Mouse (Mus musculus) adrenal gland, postnatal 10 days (tissue): ENCODE data around the gene Kiz. TPM values are rescaled to one million over a fixed set of nuclear protein-coding genes. Genes with fewer than 3 reads are reported as not detected.

Source experiments
- DNase-seq: peaks from one replicate; pipeline ENCODE4 v3.0.0; 2021; ENCODE audit warnings: mixed read lengths
- long read RNA-seq, 2 experiments: library from polyadenylated mRNA; stranded (forward); transcript quantifications; one replicate each; pipeline ENCODE4 v2.0.0; 2021
- total RNA-seq, 2 experiments: library from RNA; stranded (reverse); gene quantifications; 2 replicates each; pipeline ENCODE4 v1.2.3; 2021

Gene Kiz
- 10 to 100 TPM; 37.6 to 43.8 TPM for total RNA-seq
- long read RNA-seq, experiment 1, transcript Kiz-201 (14 exons, 2,183 nt), result major isoform, 66 of 91 reads
- long read RNA-seq, experiment 1, partial matches to known transcripts, result 8 of 91 reads
- long read RNA-seq, experiment 1, other reads (novel, unspliced or antisense), result 17 of 91 reads
- long read RNA-seq, experiment 2, transcript Kiz-201 (14 exons, 2,183 nt), result major isoform, 32 of 37 reads
- long read RNA-seq, experiment 2, partial matches to known transcripts, result 1 of 37 reads
- long read RNA-seq, experiment 2, other reads (novel, unspliced or antisense), result 4 of 37 reads

DNA sequence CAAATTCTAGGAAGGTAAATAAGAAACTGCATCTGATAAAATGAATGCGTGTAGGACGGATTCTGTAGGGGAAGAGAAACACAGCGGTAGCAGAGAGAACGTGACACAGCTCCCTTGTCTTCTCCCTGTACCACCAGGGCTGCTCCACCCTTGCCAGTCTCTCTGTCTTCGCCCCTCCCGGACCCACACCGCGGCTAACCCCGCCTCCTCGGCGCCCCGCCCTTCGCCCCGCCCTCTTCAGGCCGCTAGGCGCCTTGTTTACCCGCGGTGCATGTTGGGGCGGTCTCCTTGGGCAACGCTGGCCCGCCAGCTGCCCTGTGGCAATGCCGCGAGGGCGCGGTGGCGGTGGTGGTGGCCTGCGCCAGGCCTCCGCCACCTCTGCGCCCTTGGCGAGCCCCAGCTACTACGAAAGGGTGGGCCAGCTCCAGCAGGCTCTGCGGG, at the start of gene Kiz:
Gene Kiz, plus strand, starts transcription at position 266 of the 441 bp plus-strand sequence.
- DNase-seq, result peak; percentile 99

GRCm38 (mm10) chr2:146809706-146810256, 45.9 kb upstream of the Kiz start:
- DNase-seq, result no peak

DNA sequence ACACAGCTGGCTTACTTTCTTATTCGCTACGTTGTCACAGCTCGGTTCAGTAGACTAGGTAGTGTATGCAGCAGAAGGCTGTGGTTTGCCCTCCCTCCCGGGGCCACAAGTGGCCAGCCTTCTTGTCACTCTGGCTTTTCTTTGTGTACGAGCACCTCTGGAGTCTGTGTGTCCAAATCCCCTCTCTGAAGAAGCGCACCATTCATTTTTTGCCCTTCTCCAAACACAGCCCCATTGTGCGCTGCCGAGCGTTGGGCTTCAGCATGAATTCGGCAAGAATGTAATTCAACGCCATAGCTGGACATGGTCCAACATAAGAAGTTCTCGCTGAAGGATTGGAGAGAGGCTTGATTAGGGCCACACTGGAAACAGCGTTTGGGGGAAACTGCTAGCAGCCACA, 45.0 kb upstream of the Kiz start:
- DNase-seq, result peak; percentile 6

- no peak for DNase-seq
Observed at GRCm38 (mm10) chr2:146814978-146815377, 40.7 kb upstream of the Kiz start.

DNA sequence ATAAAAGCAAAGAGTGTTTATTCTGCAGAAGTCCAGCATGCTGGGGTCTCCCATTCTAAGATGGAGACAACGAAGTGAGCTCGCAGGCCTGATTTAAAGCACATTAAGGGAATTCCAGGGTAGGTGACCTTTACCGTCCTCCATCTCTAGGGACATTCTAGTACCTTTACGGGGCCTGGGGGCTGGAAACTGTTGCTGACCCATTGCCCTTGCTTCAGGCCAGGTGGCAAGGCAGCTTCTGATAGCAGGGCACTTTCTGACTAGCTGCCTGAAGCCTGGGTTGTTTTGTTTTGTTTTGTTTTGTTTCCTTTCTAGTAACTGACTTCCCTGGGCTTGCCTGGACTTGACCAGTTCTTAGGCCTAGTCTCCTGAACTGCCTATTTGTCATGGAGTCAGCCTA, 36.6 kb upstream of the Kiz start:
- no peak for DNase-seq

- DNase-seq, result no peak
Observed at GRCm38 (mm10) chr2:146823483-146823951, 32.1 kb upstream of the Kiz start.

GRCm38 (mm10) chr2:146824043-146824442, 31.6 kb upstream of the Kiz start:
- no peak for DNase-seq

DNA sequence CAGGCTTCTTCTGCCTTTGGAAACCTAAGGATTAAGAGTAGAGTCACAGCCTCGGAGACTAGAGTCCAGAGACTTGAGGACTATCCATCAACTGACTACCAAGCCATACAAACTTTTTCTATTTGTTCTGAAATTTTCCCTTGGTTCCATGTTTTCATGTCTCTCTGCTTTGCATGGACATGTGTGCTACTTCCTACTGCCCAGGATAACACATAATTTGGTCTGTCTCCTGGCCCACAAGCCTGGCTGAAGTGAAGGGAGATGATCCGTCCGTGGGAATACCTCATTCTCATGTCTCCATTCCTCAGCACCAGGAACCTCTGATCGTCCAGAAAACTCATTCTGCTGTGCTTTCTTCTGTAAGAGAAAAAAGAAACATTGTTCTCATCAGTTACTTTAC, 27.7 kb upstream of the Kiz start:
- DNase-seq, result no peak

GRCm38 (mm10) chr2:146833222-146834063, 22.2 kb upstream of the Kiz start:
- DNase-seq, result no peak

DNA sequence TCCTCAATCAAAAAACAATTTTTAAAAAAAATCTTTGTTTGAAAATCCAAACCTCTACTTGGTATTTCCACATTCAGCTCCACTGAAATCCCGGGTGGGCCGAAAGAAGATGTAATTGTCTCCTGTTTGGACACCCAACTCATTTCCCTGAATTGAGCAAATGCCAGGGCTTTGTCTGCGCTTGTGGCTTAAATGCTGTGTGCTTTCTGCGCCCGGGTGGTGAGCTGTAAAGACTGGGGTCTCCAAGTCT, 21.7 kb upstream of the Kiz start:
- DNase-seq, result peak; percentile 20

DNA sequence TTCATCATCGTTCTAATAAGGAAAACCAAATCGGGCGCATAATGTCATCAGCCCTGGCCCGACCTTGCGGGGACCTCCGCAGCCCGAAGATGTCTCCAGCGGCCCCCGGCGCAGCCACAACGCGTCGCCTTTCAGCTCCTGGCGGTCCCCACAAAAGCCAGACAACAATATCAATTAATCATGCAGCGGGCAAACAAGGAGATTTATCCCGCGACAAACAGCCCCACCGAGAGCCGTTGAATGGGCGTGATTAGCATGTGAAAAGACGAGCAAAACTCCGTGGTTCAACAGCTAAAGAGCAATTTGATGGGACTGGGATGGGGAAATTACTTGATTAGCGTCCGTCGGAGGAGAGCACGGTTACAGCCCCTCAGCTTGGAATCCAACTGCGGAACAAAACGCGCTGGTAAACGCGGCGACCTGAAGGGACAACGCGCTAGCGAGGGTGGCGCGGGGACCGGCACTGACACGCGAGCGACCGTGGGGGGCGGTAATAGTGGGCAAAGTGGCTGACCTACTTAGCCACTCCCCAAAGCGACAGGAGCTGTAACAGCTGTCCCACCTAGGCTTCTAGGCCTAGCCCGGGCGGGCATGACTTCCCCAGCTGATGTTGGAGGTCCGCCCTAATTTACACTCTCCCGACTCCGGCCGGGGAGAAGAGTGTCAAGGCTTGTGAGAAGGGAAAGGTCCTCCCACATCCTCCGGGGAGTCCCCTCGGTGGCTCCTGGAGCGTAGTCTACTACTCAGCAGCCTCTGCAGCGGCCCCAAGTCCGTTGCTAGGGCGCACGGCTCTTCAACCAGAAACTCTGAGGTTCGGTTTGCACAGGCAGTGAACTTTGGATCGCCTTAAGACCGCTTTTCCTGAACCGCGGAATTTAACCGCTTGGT, 21.1 kb upstream of the Kiz start:
- DNase-seq, result peak; percentile 18

- DNase-seq, result no peak
Observed at GRCm38 (mm10) chr2:146835241-146835990, 20.2 kb upstream of the Kiz start.

- no peak for DNase-seq
Observed at GRCm38 (mm10) chr2:146836246-146836645, 19.4 kb upstream of the Kiz start.

DNA sequence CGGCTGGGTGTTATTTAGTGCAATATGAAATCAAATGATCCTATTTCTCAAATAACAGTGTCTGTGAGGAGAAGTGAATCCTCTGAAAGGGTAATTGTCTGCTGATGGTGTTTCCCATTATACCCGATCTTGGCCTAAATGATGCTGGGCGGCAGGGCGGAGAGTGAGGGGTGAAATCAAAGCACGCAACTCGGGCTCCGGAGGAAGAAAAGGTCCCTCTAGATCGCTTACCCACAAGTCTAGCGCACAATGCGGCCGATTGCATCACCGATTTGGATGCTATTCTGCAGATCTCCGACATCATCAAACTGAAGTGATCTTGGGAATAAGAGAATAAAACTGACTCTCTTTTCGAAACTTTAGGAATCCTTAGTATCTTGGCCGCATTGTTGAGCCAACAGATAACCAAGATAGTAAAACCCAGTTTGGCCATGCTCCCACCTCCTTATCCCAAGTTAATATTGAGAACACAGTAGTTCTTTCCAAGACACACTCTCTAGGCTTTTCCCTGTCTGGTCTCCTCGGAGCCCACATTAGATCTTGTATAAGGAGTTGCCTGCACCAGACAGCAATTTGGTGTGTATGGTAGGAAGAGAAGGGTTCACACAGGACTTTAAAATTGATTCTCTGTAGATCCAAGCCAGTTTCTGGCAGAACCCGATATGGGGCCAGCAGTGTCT, 18.7 kb upstream of the Kiz start:
- DNase-seq, result no peak

DNA sequence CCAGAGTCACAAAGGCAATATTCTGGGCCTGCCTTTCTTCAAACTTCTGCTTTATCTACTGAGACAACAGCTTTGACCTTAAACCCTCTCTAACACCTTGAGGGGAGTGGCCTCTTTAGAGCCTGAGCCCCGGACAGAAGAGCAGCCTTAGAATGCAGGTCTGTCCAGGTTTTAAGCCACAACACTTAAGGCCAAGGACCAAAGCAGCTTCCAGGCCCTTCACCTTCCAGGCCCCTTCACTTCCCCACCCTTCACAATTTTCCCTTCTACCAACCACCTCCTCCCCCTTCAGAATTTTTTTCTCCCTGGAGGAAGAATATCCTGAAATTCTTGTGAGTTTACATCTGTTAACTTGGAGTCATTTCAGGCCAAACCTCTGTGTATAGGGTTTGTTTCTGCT, 18.0 kb upstream of the Kiz start:
- DNase-seq, result no peak

- no peak for DNase-seq
Observed at GRCm38 (mm10) chr2:146838596-146839302, 16.9 kb upstream of the Kiz start.

DNA sequence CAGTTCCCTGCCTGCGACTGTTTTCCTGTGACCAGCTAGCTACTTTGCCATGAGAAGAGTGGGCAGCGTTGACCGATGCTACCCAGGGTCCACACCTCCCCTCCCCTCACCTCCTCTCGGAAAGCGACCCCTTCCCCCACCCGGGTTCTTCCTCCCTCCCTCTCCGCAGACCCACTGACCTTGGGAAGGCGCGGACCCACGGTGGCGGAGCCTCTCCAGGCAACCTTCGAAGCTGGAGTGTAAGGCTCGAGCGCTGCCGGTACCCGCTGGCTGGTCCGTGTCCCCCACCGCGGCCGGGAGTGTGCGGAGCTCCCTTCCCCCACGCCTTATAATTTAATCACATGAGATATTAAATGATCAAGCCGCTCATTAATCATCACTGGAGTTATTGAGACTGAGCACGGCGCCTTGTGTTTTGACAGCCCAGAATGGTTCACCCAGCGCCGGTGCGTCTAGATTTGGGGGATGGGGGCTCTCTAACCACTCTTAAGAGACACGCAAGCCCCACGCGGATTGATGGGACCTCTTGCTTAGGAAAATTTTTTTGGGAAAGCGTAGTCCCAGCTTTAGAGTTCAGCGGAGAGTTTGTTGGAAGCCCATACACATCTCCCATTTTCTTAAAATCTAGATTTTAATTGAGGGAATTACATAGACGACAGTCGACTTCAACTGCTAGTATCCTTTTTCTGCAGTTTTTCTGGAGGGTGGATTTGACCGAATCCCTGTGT, 16.2 kb upstream of the Kiz start:
- DNase-seq, result no peak

DNA sequence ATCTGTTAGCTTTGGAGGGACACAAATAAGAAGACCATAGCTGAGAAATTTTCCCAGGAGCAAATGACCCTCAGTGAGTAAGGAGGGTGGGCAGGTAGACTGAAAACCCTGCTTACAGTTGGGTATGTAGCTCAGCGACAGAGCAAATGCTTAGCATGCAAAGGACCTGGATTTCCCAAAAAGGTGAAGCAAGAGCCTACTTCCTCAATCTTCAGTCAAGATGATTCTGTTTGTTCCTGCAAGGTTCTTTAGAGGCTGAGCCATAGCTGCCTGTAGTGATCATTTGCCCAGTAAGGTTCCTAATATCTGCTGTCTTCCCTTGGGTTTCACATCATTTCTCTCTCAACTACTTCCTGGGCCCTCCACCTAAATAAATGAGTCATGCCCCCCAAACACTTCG, 7.8 kb upstream of the Kiz start:
- no peak for DNase-seq

DNA sequence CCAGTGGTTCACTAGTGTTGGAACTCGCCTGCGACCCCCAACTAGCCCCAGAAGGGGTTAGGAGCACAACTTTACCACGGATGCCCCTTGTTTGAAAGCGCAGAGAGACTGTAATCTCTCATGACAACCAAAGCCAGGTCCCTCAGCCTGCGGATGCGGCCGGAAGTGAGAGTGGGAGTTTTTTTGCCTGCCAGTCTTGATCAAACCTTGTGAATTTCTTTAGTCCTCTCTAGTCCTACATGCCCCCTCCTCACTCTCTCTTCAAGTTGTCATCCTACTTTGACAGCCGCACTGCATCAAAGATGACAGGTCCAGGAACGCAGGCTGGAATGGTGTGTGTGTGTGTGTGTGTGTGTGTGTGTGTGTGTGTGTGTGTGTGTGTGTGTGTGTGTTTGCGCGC, 456 bp downstream of the Kiz start:
- no peak for DNase-seq

- DNase-seq, result no peak
Observed at GRCm38 (mm10) chr2:146856853-146857252, 1.2 kb downstream of the Kiz start.
